Mouse (Mus musculus) 416B (cell line): ENCODE measurements around the gene 2610001J05Rik.

Experiments
- DNase-seq: peaks from one replicate; pipeline ENCODE4 v3.0.0; 2011; ENCODE audit warnings: low read depth

Gene 2610001J05Rik

GRCm38 (mm10) chr6:13835720-13836665 is 35.3 kb downstream of the 2610001J05Rik start:
- no peak for DNase-seq

GRCm38 (mm10) chr6:13832770-13833169 is 38.5 kb downstream of the 2610001J05Rik start:
- DNase-seq: no peak

DNA sequence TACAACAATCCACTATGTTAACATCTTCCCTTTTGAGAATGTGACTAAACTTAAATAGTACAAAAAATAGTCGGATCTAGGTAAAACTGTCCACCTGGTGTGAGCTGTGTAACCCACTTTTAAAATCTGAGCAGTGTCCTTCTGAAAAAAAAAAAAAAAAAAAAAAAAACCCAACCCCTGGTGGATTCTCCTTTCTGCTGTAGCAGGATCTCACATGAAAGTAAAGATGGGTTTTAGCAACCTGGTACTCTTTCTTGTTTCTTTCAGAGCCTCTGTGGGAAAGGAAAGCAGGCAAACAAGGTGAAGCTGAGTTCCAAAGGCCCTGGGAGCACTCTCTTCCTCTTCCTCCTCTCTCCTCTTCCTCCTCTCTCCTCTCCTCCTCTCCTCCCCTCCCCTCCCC is 42.4 kb downstream of the 2610001J05Rik start:
- DNase-seq: no peak
